Mouse (Mus musculus): ENCODE data around the gene Slc22a2.
"Not testable (repeated sequence)": the region's sequence is repeated elsewhere in the genome, so short reads cannot be mapped to it uniquely, and the experiment has no call there.

Gene Slc22a2

GRCm38 (mm10) chr17:12631771-12632600 is 48.1 kb downstream of the Slc22a2 start:
- no peak for DNase-seq (ENCODE audit: low spot score)

GRCm38 (mm10) chr17:12634814-12635213 is 50.9 kb downstream of the Slc22a2 start:
- no peak for DNase-seq (ENCODE audit: low spot score)

GRCm38 (mm10) chr17:12639585-12639984 is 55.7 kb downstream of the Slc22a2 start:
- DNase-seq (ENCODE audit: low spot score): no peak

GRCm38 (mm10) chr17:12641087-12641486 is 57.2 kb downstream of the Slc22a2 start:
- DNase-seq (ENCODE audit: low spot score): no peak

- DNase-seq (ENCODE audit: low spot score): no peak
Observed at GRCm38 (mm10) chr17:12645461-12645860, 61.5 kb downstream of the Slc22a2 start.

- no peak for DNase-seq (ENCODE audit: low spot score)
Observed at GRCm38 (mm10) chr17:12652604-12653003, 68.7 kb downstream of the Slc22a2 start.

- DNase-seq (ENCODE audit: low spot score): no peak
Observed at GRCm38 (mm10) chr17:12654061-12654460, 70.1 kb downstream of the Slc22a2 start.

GRCm38 (mm10) chr17:12655826-12656225 is 71.9 kb downstream of the Slc22a2 start:
- DNase-seq (ENCODE audit: low spot score): no peak

GRCm38 (mm10) chr17:12658784-12659183 is 74.9 kb downstream of the Slc22a2 start:
- DNase-seq (ENCODE audit: low spot score): no peak

- DNase-seq (ENCODE audit: low spot score): no peak
Observed at GRCm38 (mm10) chr17:12659233-12659632, 75.3 kb downstream of the Slc22a2 start.

- peak; percentile 33 for DNase-seq (ENCODE audit: low spot score)
Observed at GRCm38 (mm10) chr17:12660572-12661260, 76.8 kb downstream of the Slc22a2 start.

GRCm38 (mm10) chr17:12664156-12664555 is 80.2 kb downstream of the Slc22a2 start:
- DNase-seq (ENCODE audit: low spot score): no peak

GRCm38 (mm10) chr17:12668478-12669362 is 84.8 kb downstream of the Slc22a2 start:
- DNase-seq (ENCODE audit: low spot score): no peak

GRCm38 (mm10) chr17:12669363-12669679 is 85.4 kb downstream of the Slc22a2 start:
- DNase-seq (ENCODE audit: low spot score): no peak

GRCm38 (mm10) chr17:12671029-12671605 is 87.2 kb downstream of the Slc22a2 start:
- DNase-seq (ENCODE audit: low spot score): no peak

GRCm38 (mm10) chr17:12672285-12672790 is 88.4 kb downstream of the Slc22a2 start:
- DNase-seq (ENCODE audit: low spot score): no peak

- no peak for DNase-seq (ENCODE audit: low spot score)
Observed at GRCm38 (mm10) chr17:12673871-12674270, 89.9 kb downstream of the Slc22a2 start.

- not testable (repeated sequence) for DNase-seq (ENCODE audit: low spot score)
Observed at GRCm38 (mm10) chr17:12674980-12675379, 91.0 kb downstream of the Slc22a2 start.

- no peak for DNase-seq (ENCODE audit: low spot score)
Observed at GRCm38 (mm10) chr17:12675646-12676045, 91.7 kb downstream of the Slc22a2 start, which contains the start of gene Slc22a1. Gene Slc22a1 (minus strand): TSS chr17:12675829.

GRCm38 (mm10) chr17:12677139-12677538 is 93.2 kb downstream of the Slc22a2 start:
- DNase-seq (ENCODE audit: low spot score): no peak
